Mouse (Mus musculus): ENCODE results near the gene Adgrl2.

Gene Adgrl2

GRCm38 (mm10) chr3:148977124-148977529, 13.2 kb downstream of the Adgrl2 start:
- DNase-seq (ENCODE audit: low spot score): no peak

- DNase-seq (ENCODE audit: low spot score): no peak
These were observed 18.3 kb downstream of the Adgrl2 start for GRCm38 (mm10) chr3:148971893-148972596.

GRCm38 (mm10) chr3:148964991-148965605, 25.3 kb downstream of the Adgrl2 start:
- DNase-seq (ENCODE audit: low spot score): no peak

- no peak for DNase-seq (ENCODE audit: low spot score)
These were observed 26.8 kb downstream of the Adgrl2 start for GRCm38 (mm10) chr3:148963381-148964044.

- DNase-seq (ENCODE audit: low spot score): no peak
These were observed 28.7 kb downstream of the Adgrl2 start for GRCm38 (mm10) chr3:148961611-148962010.

GRCm38 (mm10) chr3:148960751-148961289, 29.5 kb downstream of the Adgrl2 start:
- no peak for DNase-seq (ENCODE audit: low spot score)

- DNase-seq (ENCODE audit: low spot score): no peak
These were observed 30.1 kb downstream of the Adgrl2 start for GRCm38 (mm10) chr3:148960215-148960614.

- DNase-seq (ENCODE audit: low spot score): no peak
These were observed 30.9 kb downstream of the Adgrl2 start for GRCm38 (mm10) chr3:148959327-148960025.

- DNase-seq (ENCODE audit: low spot score): no peak
These were observed 31.6 kb downstream of the Adgrl2 start for GRCm38 (mm10) chr3:148958714-148959113.

GRCm38 (mm10) chr3:148958185-148958584, 32.2 kb downstream of the Adgrl2 start:
- no peak for DNase-seq (ENCODE audit: low spot score)

- no peak for DNase-seq (ENCODE audit: low spot score)
These were observed 33.5 kb downstream of the Adgrl2 start for GRCm38 (mm10) chr3:148956887-148957286.

GRCm38 (mm10) chr3:148949796-148950195, 40.6 kb downstream of the Adgrl2 start:
- DNase-seq (ENCODE audit: low spot score): no peak

GRCm38 (mm10) chr3:148947805-148948405, 42.5 kb downstream of the Adgrl2 start:
- DNase-seq (ENCODE audit: low spot score): no peak

GRCm38 (mm10) chr3:148947266-148947665, 43.1 kb downstream of the Adgrl2 start:
- no peak for DNase-seq (ENCODE audit: low spot score)

GRCm38 (mm10) chr3:148945534-148945933, 44.8 kb downstream of the Adgrl2 start:
- no peak for DNase-seq (ENCODE audit: low spot score)

GRCm38 (mm10) chr3:148939457-148939856, 50.9 kb downstream of the Adgrl2 start:
- DNase-seq (ENCODE audit: low spot score): no peak

GRCm38 (mm10) chr3:148935056-148935455, 55.3 kb downstream of the Adgrl2 start:
- no peak for DNase-seq (ENCODE audit: low spot score)

- no peak for DNase-seq (ENCODE audit: low spot score)
These were observed 56.1 kb downstream of the Adgrl2 start for GRCm38 (mm10) chr3:148934279-148934678.

GRCm38 (mm10) chr3:148933160-148933559, 57.2 kb downstream of the Adgrl2 start:
- DNase-seq (ENCODE audit: low spot score): no peak

GRCm38 (mm10) chr3:148930913-148931312, 59.4 kb downstream of the Adgrl2 start:
- DNase-seq (ENCODE audit: low spot score): no peak

GRCm38 (mm10) chr3:148926330-148926729, 64.0 kb downstream of the Adgrl2 start:
- no peak for DNase-seq (ENCODE audit: low spot score)

GRCm38 (mm10) chr3:148922618-148923095, 67.7 kb downstream of the Adgrl2 start:
- DNase-seq (ENCODE audit: low spot score): peak; percentile 34
